Mouse (Mus musculus): ENCODE data around the gene Vmn2r9. TPM values are rescaled to one million over a fixed set of nuclear protein-coding genes. Genes with fewer than 3 reads are reported as not detected.

Vmn2r9 gene
- polyA plus RNA-seq, 1 experiment from 2014 or later, result not detected

Other genes with a start within 250 kb of the Vmn2r9 start
- gene Gak, start 222.8 kb downstream of the Vmn2r9 start, polyA plus RNA-seq (2015; fragmentation: Nextera tagmentation; extraction: Ambion mirVana), result 51.7 and 57.1 TPM in 2 replicates
- 30.0 and 30.8 TPM in 2 replicates for gene Tmem175, start 222.8 kb downstream of the Vmn2r9 start, polyA plus RNA-seq (2015; fragmentation: Nextera tagmentation; extraction: Ambion mirVana)
- 13.8 and 15.7 TPM in 2 replicates for gene Idua, start 192.3 kb downstream of the Vmn2r9 start, polyA plus RNA-seq (2015; fragmentation: Nextera tagmentation; extraction: Ambion mirVana)
- gene Dgkq, start 182.9 kb downstream of the Vmn2r9 start, polyA plus RNA-seq (2015; fragmentation: Nextera tagmentation; extraction: Ambion mirVana), result 11.0 and 12.7 TPM in 2 replicates
- 0.51 and 0.75 TPM in 2 replicates for gene Slc26a1, start 177.0 kb downstream of the Vmn2r9 start, polyA plus RNA-seq (2015; fragmentation: Nextera tagmentation; extraction: Ambion mirVana)
- 11.2 and 11.8 TPM in 2 replicates for gene Fgfrl1, start 160.2 kb downstream of the Vmn2r9 start, polyA plus RNA-seq (2015; fragmentation: Nextera tagmentation; extraction: Ambion mirVana)
- gene Rnf212, start 77.6 kb downstream of the Vmn2r9 start, polyA plus RNA-seq (2015; fragmentation: Nextera tagmentation; extraction: Ambion mirVana), result not detected in 2 replicates
- not detected in 2 replicates for gene Tmed11, start 57.2 kb downstream of the Vmn2r9 start, polyA plus RNA-seq (2015; fragmentation: Nextera tagmentation; extraction: Ambion mirVana)
- not detected in 2 replicates for gene Vmn2r8, start 43.8 kb downstream of the Vmn2r9 start, polyA plus RNA-seq (2015; fragmentation: Nextera tagmentation; extraction: Ambion mirVana)
- gene Vmn2r10, start 153.9 kb upstream of the Vmn2r9 start, polyA plus RNA-seq (2015; fragmentation: Nextera tagmentation; extraction: Ambion mirVana), result not detected in 2 replicates
- gene Vmn2r11, start 207.0 kb upstream of the Vmn2r9 start, polyA plus RNA-seq (2015; fragmentation: Nextera tagmentation; extraction: Ambion mirVana), result not detected in 2 replicates
- not detected in 2 replicates for gene Vmn2r12, start 245.3 kb upstream of the Vmn2r9 start, polyA plus RNA-seq (2015; fragmentation: Nextera tagmentation; extraction: Ambion mirVana)